Comparison of ENCODE assay signal across 21 mouse cellular contexts in genomic region chr2:50028930-50029329, GRCm38 (mm10).
"Had no signal": no experiment of that assay in that cellular context is flagged by ENCODE, and none has a peak within 500 bp of the region (broad histone marks: within the 10 kb centered on the region; RNA-seq: fewer than 3 reads in every experiment).

No protein-coding gene starts in this region.

- H3K9ac ChIP-seq: intestine, embryonic 15.5 days; limb, embryonic 13.5 days; liver, embryonic 13.5 days; neural tube, embryonic 12.5 days; neural tube, embryonic 15.5 days had no signal

- H3K4me1 ChIP-seq: intestine, embryonic 15.5 days; limb, embryonic 10.5 days; limb, embryonic 13.5 days; liver, embryonic 13.5 days; megakaryocyte, embryonic 14.5 days; neural tube, embryonic 15.5 days had no signal

- H3K36me3 ChIP-seq: intestine, embryonic 15.5 days; limb, embryonic 10.5 days; limb, embryonic 13.5 days; liver, embryonic 13.5 days; neural tube, embryonic 12.5 days; neural tube, embryonic 15.5 days had no signal

- H3K4me2 ChIP-seq: intestine, embryonic 15.5 days; limb, embryonic 13.5 days; liver, embryonic 13.5 days; midbrain, embryonic 11.5 days; neural tube, embryonic 12.5 days; neural tube, embryonic 15.5 days had no signal

- H3K9me3 ChIP-seq: intestine, embryonic 15.5 days; limb, embryonic 10.5 days; limb, embryonic 13.5 days; liver, embryonic 13.5 days; megakaryocyte, embryonic 14.5 days; neural tube, embryonic 12.5 days; neural tube, embryonic 15.5 days had no signal

- ATAC-seq: intestine, embryonic 15.5 days had no signal

- H3K27ac ChIP-seq: intestine, embryonic 15.5 days; limb, embryonic 10.5 days; limb, embryonic 13.5 days; liver, embryonic 13.5 days; neural tube, embryonic 12.5 days; neural tube, embryonic 15.5 days; stomach, postnatal 0 days had no signal

- DNase-seq: kidney, adult 11 months; kidney, adult 9 months; kidney, postnatal 14 days; kidney, postnatal 4 days; liver; liver, embryonic 13.5 days; lung, adult 2 months; lung, postnatal 10 days; lung, postnatal 4 days; midbrain, embryonic 14.5 days; thymus, adult 2 months; thymus, postnatal 14 days; thymus, postnatal 4 days had no signal

- H3K4me3 ChIP-seq: intestine, embryonic 15.5 days; limb, embryonic 10.5 days; limb, embryonic 13.5 days; liver, embryonic 13.5 days; megakaryocyte, embryonic 14.5 days; neural tube, embryonic 12.5 days; neural tube, embryonic 15.5 days had no signal

- H3K27me3 ChIP-seq: intestine, embryonic 15.5 days; limb, embryonic 13.5 days; liver, embryonic 13.5 days; megakaryocyte, embryonic 14.5 days; neural tube, embryonic 12.5 days; neural tube, embryonic 15.5 days had no signal
